Mouse (Mus musculus): Measurements from ENCODE around the gene Tecpr2.

The Tecpr2 gene

GRCm38 (mm10) chr12:110948082-110948909 lies 59.2 kb downstream of the Tecpr2 start:
- no peak for DNase-seq (ENCODE audit: low read depth)

DNA sequence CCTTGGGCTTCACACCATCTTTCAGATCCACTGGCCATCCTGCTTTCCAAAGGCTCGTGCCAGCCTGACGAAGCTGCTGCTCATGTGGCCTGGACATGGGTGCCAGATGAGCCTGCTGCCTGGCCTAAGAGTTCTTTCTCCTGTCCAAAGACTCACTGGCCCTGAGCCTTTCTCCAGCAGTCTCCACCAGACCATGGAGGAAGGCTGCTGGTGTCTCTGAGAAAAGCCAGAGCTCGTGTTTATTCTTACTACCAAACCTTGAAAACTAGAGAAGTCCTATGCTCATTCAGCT lies 59.8 kb downstream of the Tecpr2 start:
- no peak for DNase-seq (ENCODE audit: low read depth)

GRCm38 (mm10) chr12:110949410-110949809 lies 60.3 kb downstream of the Tecpr2 start:
- no peak for DNase-seq (ENCODE audit: low read depth)

DNA sequence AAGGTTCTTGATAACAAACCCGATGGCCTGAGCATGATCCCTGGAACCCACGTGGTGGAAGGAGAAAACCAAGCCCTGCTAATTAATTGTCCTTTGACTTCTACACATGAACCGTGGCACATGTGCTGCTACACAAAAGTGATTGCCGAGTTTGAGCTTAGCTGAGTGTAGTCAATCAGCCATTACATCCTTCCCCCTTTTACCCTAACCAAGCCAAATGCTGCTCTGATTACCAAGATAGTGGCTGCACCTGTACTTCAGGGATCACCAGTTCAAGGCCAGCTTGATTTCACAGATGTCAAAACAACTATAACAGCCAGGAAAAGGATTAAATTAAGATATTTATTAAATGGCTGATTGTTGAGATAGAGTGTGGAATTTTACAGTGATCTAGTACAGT lies 61.1 kb downstream of the Tecpr2 start:
- DNase-seq (ENCODE audit: low read depth): no peak

- DNase-seq (ENCODE audit: low read depth): no peak
These were observed 62.2 kb downstream of the Tecpr2 start for GRCm38 (mm10) chr12:110951236-110951635.

- no peak for DNase-seq (ENCODE audit: low read depth)
These were observed 63.7 kb downstream of the Tecpr2 start for GRCm38 (mm10) chr12:110952628-110953385.

DNA sequence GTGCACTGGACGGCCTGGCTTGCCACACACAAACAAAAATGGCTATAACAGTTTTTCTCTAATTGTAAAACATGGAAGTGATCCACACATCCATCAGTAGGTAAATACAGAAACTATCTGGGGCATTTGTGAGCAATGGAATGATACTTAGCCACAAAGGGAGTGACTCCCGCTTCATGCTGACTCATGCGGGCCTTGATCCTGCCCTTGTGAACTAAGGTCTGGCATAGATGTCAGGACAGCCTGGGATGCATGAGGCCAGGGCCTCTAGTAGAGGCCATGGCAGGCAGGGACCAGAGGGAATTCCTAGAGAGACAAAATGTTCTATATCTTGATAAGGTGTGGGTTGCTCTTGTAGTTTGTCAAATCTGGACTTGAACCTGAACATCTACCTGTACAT lies 64.4 kb downstream of the Tecpr2 start:
- no peak for DNase-seq (ENCODE audit: low read depth)

DNA sequence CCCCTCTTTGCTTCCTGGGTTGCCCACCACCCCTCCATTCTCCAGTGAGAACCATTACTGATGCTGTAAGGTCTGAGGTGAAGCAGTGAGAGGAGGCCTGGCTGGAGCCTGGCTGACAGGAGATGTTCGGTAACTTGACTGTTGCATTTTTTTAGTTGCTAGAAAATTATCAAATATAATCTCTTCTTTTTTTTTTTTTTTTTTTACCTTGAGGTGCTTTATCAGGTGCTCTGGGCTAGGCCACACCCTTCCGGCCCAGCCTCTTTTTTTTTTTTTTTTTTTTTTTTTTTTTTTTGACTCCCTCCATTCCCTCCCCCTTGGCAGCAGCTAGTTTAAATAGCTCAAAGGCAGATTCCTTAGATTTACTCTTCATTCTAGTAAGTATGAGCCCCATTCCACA lies 64.8 kb downstream of the Tecpr2 start:
- no peak for DNase-seq (ENCODE audit: low read depth)

GRCm38 (mm10) chr12:110954351-110954991 lies 65.4 kb downstream of the Tecpr2 start:
- DNase-seq (ENCODE audit: low read depth): no peak

GRCm38 (mm10) chr12:110961973-110962372 lies 72.9 kb downstream of the Tecpr2 start:
- no peak for DNase-seq (ENCODE audit: low read depth)

- DNase-seq (ENCODE audit: low read depth): no peak
These were observed 76.4 kb downstream of the Tecpr2 start for GRCm38 (mm10) chr12:110965500-110965899.

DNA sequence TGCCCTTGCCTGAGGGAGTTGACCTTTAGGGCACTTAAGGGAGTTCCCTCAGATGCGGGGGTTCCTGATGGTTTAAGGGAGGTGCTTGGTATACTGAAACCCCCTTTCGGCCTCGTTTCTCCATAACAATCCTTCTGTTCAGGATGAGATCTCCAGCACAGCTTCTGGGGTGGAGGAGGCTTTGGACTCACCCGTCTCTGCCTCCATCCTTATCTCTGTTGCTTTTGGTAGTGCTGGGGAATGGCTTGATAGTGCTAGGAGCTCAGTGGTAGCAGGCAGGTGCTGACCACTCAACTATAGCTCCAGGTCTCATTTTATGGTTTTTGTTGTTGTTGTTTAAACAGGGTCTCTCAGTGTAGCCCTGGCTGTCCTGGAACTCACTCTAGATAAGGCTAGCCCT lies 77.0 kb downstream of the Tecpr2 start:
- DNase-seq (ENCODE audit: low read depth): no peak

- DNase-seq (ENCODE audit: low read depth): no peak
These were observed 78.1 kb downstream of the Tecpr2 start for GRCm38 (mm10) chr12:110967146-110967545.

GRCm38 (mm10) chr12:110970408-110970807 lies 81.3 kb downstream of the Tecpr2 start:
- DNase-seq (ENCODE audit: low read depth): no peak

DNA sequence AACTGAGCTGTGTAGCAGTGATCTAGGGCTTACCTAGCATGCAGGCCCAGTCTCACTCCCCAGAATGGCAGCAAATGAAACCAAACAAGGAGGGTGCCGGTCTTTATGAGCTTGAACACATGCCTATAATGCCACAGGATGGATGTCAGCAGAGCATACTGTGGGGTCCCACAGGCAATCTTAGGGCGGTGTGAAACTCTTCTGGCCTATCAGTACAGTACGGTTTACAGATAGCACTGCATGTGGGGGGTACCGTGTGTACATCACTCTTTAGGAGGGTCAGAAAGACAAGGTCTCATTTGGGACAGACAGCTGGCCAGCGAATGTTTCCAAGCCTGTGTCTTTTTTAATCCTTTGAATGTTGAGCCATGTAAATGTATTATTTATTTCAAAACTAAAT lies 82.9 kb downstream of the Tecpr2 start:
- DNase-seq (ENCODE audit: low read depth): no peak

- no peak for DNase-seq (ENCODE audit: low read depth)
These were observed 84.8 kb downstream of the Tecpr2 start for GRCm38 (mm10) chr12:110973829-110974228.

GRCm38 (mm10) chr12:110974295-110974694 lies 85.2 kb downstream of the Tecpr2 start:
- peak; percentile 90 for DNase-seq (ENCODE audit: low read depth)

- DNase-seq (ENCODE audit: low read depth): no peak
These were observed 85.7 kb downstream of the Tecpr2 start for GRCm38 (mm10) chr12:110974726-110975125.

DNA sequence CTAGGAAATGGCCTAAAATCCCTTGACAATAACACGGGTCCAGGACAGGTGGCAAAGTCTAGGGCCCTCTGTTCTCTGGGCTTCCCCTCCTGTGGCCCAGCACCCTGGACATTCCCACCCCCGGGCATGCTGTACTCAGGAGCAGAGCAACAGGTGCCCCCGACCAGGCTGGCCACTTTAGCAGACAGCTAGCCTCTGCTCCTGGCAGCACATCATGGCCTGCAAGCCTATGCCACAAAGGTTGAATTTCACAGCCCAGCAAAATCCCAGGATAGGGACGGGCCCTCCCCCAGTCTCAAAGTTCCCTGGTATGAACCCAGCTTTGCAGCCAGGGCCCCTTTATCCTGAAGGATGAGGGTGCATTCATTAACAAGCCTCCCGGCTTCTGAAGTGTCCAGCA lies 86.3 kb downstream of the Tecpr2 start:
- DNase-seq (ENCODE audit: low read depth): no peak

DNA sequence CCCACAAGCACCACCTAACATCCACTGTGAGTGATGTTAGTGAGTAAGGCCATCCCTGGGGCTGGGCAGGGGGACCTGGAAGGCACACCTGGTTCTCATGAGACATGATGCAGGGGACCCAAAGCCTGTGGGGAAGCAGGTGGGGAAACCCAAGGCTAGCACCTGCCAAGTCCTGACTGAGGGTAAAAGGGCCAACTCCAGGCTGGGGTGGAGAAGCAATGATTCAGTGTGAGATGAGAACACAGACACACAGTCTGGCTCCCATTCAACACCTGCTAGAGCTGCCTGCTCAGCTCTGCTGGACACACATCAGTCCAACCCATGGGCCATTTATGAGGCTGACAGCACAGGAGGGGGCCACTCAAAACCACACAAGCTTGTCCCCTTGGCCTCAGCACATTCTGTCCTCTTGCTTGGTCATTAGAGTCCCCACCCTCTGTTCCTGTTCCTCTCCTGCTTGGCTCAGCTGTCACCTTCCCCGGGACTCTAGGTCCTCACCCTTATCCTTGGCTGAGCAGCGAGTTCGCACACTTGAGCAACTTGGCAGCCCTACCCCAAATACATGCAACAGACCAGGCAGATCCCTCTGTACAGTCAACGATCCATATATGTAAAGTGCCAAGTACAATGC lies 86.9 kb downstream of the Tecpr2 start:
- no peak for DNase-seq (ENCODE audit: low read depth)

- no peak for DNase-seq (ENCODE audit: low read depth)
These were observed 87.7 kb downstream of the Tecpr2 start for GRCm38 (mm10) chr12:110976589-110977344.

GRCm38 (mm10) chr12:110977345-110977733 lies 88.3 kb downstream of the Tecpr2 start:
- no peak for DNase-seq (ENCODE audit: low read depth)

Measured in c-Kit-positive CD71-positive TER-119-negative erythroid progenitor cells, embryonic 14.5 days (primary cell).